Mouse (Mus musculus): ENCODE data around the gene Ctc1. TPM values are rescaled to one million over a fixed set of nuclear protein-coding genes. Genes with fewer than 3 reads are reported as not detected.
A peak's percentile ranks its signal among the peaks of the same experiment; 100 is the strongest.

Ctc1 gene
- polyA plus RNA-seq, 2 experiments, result 44.6 to 76.4 TPM

DNA sequence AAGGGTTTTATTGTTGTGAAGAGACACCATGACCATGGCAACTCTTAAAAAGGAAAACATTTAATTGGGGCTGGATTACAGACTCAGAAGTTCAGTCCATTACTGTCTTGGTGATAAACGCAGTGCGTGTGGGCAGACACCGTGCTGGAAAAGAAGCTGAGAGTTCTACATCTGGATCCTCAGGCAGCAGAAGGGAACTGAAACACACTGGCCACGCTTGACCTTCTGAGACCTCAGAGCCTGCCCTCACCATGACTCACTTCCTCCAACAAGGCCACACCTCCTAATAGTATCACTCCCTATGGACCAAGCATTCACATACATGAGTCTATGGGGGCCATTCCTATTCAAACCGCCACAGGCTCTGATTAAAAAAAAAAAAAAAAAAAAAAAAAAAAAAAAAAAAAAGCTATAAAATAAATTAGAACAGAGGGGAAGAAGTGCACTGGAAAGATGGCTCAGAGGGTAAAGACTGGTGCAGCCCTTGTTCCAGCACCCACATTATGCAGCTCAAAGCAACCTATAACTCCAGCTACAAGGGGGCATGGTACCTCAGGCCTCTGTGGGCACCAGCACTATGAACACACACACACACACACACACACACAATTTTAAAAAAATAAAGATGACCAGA, 63.2 kb downstream of the Ctc1 start:
- 56% methylated on average over 5 of the region's 5 CpGs for WGBS
- Histone ChIP-seq H3K4me3 (replicated peaks; ENCODE audit: low read length) (no peak overlapping the region), H3K27me3 (ENCODE audit: control insufficient read depth, insufficient read depth, low read length) (no peaks in the 10 kb centered on the region), H3K9ac (ENCODE audit: low read depth, low read length, severe bottlenecking) (no peak overlapping the region), H3K4me1 (ENCODE audit: control insufficient read depth, insufficient read depth, low read length) (peaks cover 4% of the 10 kb centered on the region; the same call in 1 of the 2 replicates), H3K27ac (replicated peaks; ENCODE audit: low read depth, low read length) (no peak overlapping the region), H3K9me3 (ENCODE audit: control insufficient read depth, low read length) (no peaks in the 10 kb centered on the region), H3K4me2 (replicated peaks; ENCODE audit: low read depth, low read length, severe bottlenecking) (no peak overlapping the region), H3K36me3 (ENCODE audit: control insufficient read depth, insufficient read depth, low read length) (no peaks in the 10 kb centered on the region)
- TF ChIP-seq POLR2A (IDR thresholded peaks at IDR 0.05; ENCODE audit: borderline replicate concordance, extremely low read depth, insufficient read depth, insufficient read length), result no peak
- ATAC-seq (ENCODE audit: low FRiP score, low read depth), result no peak
- DNase-seq (ENCODE audit: low spot score), result no peak

DNA sequence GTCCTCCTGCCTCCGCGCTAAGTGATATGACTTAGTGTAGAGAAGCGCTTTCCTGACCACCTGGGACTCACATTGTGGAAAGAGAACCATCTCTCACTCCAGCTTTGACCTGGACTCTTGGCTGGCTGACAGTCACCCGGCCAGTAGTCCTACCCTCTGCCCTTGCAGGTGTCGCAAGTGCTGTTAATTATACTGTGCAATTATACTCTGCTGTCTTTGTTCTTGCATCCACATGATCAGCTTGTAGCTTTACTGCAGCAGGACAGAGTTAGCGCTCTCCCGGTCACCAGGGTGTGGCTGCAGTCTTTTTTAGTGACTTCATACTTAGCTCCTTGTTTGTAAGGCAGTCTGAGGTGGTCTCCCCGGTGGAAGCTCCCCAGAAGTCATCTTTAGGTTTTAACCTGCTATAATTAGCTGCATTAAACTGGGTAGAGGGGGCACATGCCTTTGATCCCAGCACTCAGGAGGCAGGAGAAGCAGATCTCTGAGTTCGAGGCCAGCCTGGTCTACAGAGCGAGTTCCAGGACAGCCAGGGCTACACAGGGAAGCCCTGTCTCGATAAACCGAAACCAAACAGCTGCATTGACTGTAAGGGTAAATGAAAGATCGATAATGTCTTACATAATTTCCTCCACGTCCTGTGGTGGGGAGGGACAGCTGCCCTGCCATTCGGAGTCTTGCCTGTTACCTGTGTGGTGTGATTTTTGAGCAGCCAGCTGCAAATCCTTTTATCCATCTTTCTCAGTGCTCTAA, 64.6 kb downstream of the Ctc1 start:
- no peak for TF ChIP-seq POLR2A (IDR thresholded peaks at IDR 0.05; ENCODE audit: borderline replicate concordance, extremely low read depth, insufficient read depth, insufficient read length)
- Histone ChIP-seq H3K27ac (replicated peaks; ENCODE audit: low read depth, low read length) (no peak overlapping the region), H3K9me3 (ENCODE audit: control insufficient read depth, low read length) (no peaks in the 10 kb centered on the region), H3K4me3 (replicated peaks; ENCODE audit: low read length) (no peak overlapping the region), H3K36me3 (ENCODE audit: control insufficient read depth, insufficient read depth, low read length) (no peaks in the 10 kb centered on the region), H3K9ac (ENCODE audit: low read depth, low read length, severe bottlenecking) (no peak overlapping the region), H3K27me3 (ENCODE audit: control insufficient read depth, insufficient read depth, low read length) (no peaks in the 10 kb centered on the region), H3K4me1 (ENCODE audit: control insufficient read depth, insufficient read depth, low read length) (no peaks in the 10 kb centered on the region), H3K4me2 (replicated peaks; ENCODE audit: low read depth, low read length, severe bottlenecking) (no peak overlapping the region)
- WGBS, result 78% methylated on average over 15 of the region's 15 CpGs
- ATAC-seq (ENCODE audit: low FRiP score, low read depth) (no peak), DNase-seq (ENCODE audit: low spot score) (no peak)

DNA sequence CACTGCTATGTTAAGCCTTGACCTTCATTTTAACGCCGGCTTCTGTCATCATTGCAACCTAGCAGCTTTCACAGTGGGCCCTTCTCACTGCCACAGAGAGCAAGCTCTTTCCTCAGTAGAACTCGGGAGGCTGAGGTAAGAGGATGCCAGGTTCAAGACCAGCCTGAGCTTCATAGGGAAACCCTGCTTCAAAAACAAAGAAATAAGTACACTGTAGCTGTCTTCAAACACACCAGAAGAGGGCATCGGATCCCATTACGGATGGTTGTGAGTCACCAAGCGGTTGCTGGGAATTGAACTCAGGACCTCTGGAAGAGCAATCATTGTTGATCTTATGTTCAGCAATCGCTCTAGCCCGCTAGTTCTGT, 65.1 kb downstream of the Ctc1 start:
- DNase-seq (ENCODE audit: low spot score), result no peak
- Histone ChIP-seq H3K4me2 (replicated peaks; ENCODE audit: low read depth, low read length, severe bottlenecking) (no peak overlapping the region), H3K4me1 (ENCODE audit: control insufficient read depth, insufficient read depth, low read length) (no peaks in the 10 kb centered on the region), H3K4me3 (replicated peaks; ENCODE audit: low read length) (no peak overlapping the region), H3K9me3 (ENCODE audit: control insufficient read depth, low read length) (no peaks in the 10 kb centered on the region), H3K9ac (ENCODE audit: low read depth, low read length, severe bottlenecking) (no peak overlapping the region), H3K27me3 (ENCODE audit: control insufficient read depth, insufficient read depth, low read length) (no peaks in the 10 kb centered on the region), H3K36me3 (ENCODE audit: control insufficient read depth, insufficient read depth, low read length) (no peaks in the 10 kb centered on the region), H3K27ac (replicated peaks; ENCODE audit: low read depth, low read length) (no peak overlapping the region)
- ATAC-seq (ENCODE audit: low FRiP score, low read depth), result no peak
- no peak for TF ChIP-seq POLR2A (IDR thresholded peaks at IDR 0.05; ENCODE audit: borderline replicate concordance, extremely low read depth, insufficient read depth, insufficient read length)
- 86% methylated on average over 8 of the region's 8 CpGs for WGBS

DNA sequence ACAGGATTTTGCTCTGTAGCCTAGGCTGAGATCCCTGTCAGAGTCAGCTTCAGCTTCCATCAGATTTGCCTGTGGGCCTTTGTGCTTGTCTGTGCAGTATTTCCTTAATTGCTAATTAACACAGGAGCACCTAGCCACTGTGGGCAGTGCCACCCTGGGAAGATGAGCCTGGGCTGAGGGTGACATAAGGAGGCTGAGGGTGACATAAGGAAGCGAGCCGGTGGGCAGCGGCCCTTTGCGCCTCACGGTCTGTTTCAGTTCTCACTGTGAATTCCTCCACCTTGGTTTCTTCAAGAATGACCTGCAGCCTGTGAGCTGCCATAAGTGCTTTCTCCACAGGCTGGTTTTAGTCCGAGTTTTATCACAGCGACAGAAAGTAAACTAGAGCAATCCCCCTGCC, 65.9 kb downstream of the Ctc1 start:
- Histone ChIP-seq H3K27me3 (ENCODE audit: control insufficient read depth, insufficient read depth, low read length) (no peaks in the 10 kb centered on the region), H3K9ac (ENCODE audit: low read depth, low read length, severe bottlenecking) (no peak overlapping the region), H3K27ac (replicated peaks; ENCODE audit: low read depth, low read length) (no peak overlapping the region), H3K36me3 (ENCODE audit: control insufficient read depth, insufficient read depth, low read length) (no peaks in the 10 kb centered on the region), H3K4me2 (replicated peaks; ENCODE audit: low read depth, low read length, severe bottlenecking) (no peak overlapping the region), H3K4me1 (ENCODE audit: control insufficient read depth, insufficient read depth, low read length) (no peaks in the 10 kb centered on the region), H3K9me3 (ENCODE audit: control insufficient read depth, low read length) (no peaks in the 10 kb centered on the region), H3K4me3 (replicated peaks; ENCODE audit: low read length) (no peak overlapping the region)
- DNase-seq (ENCODE audit: low spot score), result no peak
- WGBS, result 85% methylated on average over 7 of the region's 7 CpGs
- TF ChIP-seq POLR2A (IDR thresholded peaks at IDR 0.05; ENCODE audit: borderline replicate concordance, extremely low read depth, insufficient read depth, insufficient read length), result no peak
- ATAC-seq (ENCODE audit: low FRiP score, low read depth), result no peak

DNA sequence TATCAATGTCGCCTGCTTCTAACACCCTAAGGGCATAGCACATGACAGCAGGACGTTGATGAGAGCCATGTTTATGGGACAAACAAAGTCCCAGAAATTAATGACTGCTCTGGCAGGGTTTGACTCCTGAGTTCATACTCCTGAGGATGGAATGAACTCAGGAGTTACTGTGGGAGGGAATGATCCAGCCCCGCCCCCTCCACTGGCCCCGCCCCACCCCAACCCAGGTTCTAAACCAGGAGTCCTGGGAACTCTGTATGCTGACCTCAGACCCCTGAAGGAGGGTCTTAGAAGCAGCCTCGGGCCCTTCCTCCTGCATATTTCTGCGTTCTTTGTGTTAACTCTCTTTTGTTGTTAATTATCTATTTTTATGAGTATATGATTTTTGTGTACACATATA, 69.9 kb downstream of the Ctc1 start:
- 53% methylated on average over 6 of the region's 6 CpGs for WGBS
- Histone ChIP-seq H3K9me3 (ENCODE audit: control insufficient read depth, low read length) (no peaks in the 10 kb centered on the region), H3K4me1 (ENCODE audit: control insufficient read depth, insufficient read depth, low read length) (peaks cover 18% of the 10 kb centered on the region), H3K4me3 (replicated peaks; ENCODE audit: low read length) (no peak overlapping the region), H3K27me3 (ENCODE audit: control insufficient read depth, insufficient read depth, low read length) (no peaks in the 10 kb centered on the region), H3K4me2 (replicated peaks; ENCODE audit: low read depth, low read length, severe bottlenecking) (no peak overlapping the region), H3K36me3 (ENCODE audit: control insufficient read depth, insufficient read depth, low read length) (peaks cover 12% of the 10 kb centered on the region), H3K27ac (replicated peaks; ENCODE audit: low read depth, low read length) (no peak overlapping the region), H3K9ac (ENCODE audit: low read depth, low read length, severe bottlenecking) (no peak overlapping the region)
- DNase-seq (ENCODE audit: low spot score) (no peak), ATAC-seq (ENCODE audit: low FRiP score, low read depth) (no peak)
- no peak for TF ChIP-seq POLR2A (IDR thresholded peaks at IDR 0.05; ENCODE audit: borderline replicate concordance, extremely low read depth, insufficient read depth, insufficient read length)

Small RNAs within 50 kb of the gene (microRNA-seq; reads per million reads assigned to microRNA genes)
- gene Mir3062, result 2.3 reads per million, percentile 3 among the genes with 10 or more reads in this experiment

Other genes with a start within 250 kb of the Ctc1 start
- gene Ndel1, start 144.1 kb upstream of the Ctc1 start, polyA plus RNA-seq (2012; rRNA removed), result 85.7 and 117 TPM in 2 replicates
- gene Ndel1, start 144.1 kb upstream of the Ctc1 start, polyA plus RNA-seq (2014; fragmentation: Nextera tagmentation; extraction: Ambion mirVana), result 91.8 and 96.2 TPM in 2 replicates
- gene Rnf222, start 127.4 kb upstream of the Ctc1 start, polyA plus RNA-seq (2012; rRNA removed), result 0.45 and 0.58 TPM in 2 replicates
- gene Rnf222, start 127.4 kb upstream of the Ctc1 start, polyA plus RNA-seq (2014; fragmentation: Nextera tagmentation; extraction: Ambion mirVana), result 0.32 and 0.89 TPM in 2 replicates
- gene Rpl26, start 114.3 kb upstream of the Ctc1 start, polyA plus RNA-seq (2012; rRNA removed), result 2,303 and 3,506 TPM in 2 replicates
- gene Rpl26, start 114.3 kb upstream of the Ctc1 start, polyA plus RNA-seq (2014; fragmentation: Nextera tagmentation; extraction: Ambion mirVana), result 1,158 and 1,230 TPM in 2 replicates
- gene Odf4, start 88.8 kb upstream of the Ctc1 start, polyA plus RNA-seq (2012; rRNA removed), result 0.09 TPM in 1 of 2 replicates, not detected in the other
- gene Odf4, start 88.8 kb upstream of the Ctc1 start, polyA plus RNA-seq (2014; fragmentation: Nextera tagmentation; extraction: Ambion mirVana), result not detected in 2 replicates
- gene Arhgef15, start 58.4 kb upstream of the Ctc1 start, polyA plus RNA-seq (2012; rRNA removed), result 12.3 and 23.7 TPM in 2 replicates
- gene Arhgef15, start 58.4 kb upstream of the Ctc1 start, polyA plus RNA-seq (2014; fragmentation: Nextera tagmentation; extraction: Ambion mirVana), result 5.3 and 6.6 TPM in 2 replicates
- gene Slc25a35, start 47.8 kb upstream of the Ctc1 start, polyA plus RNA-seq (2012; rRNA removed), result 4.7 and 6.9 TPM in 2 replicates
- 2.8 TPM in 2 replicates for gene Slc25a35, start 47.8 kb upstream of the Ctc1 start, polyA plus RNA-seq (2014; fragmentation: Nextera tagmentation; extraction: Ambion mirVana)
- gene Rangrf, start 40.7 kb upstream of the Ctc1 start, polyA plus RNA-seq (2012; rRNA removed), result 42.8 and 46.7 TPM in 2 replicates
- gene Rangrf, start 40.7 kb upstream of the Ctc1 start, polyA plus RNA-seq (2014; fragmentation: Nextera tagmentation; extraction: Ambion mirVana), result 43.4 and 46.3 TPM in 2 replicates
- gene Pfas, start 7.5 kb upstream of the Ctc1 start, polyA plus RNA-seq (2012; rRNA removed), result 27.0 and 35.6 TPM in 2 replicates
- 22.0 and 25.6 TPM in 2 replicates for gene Pfas, start 7.5 kb upstream of the Ctc1 start, polyA plus RNA-seq (2014; fragmentation: Nextera tagmentation; extraction: Ambion mirVana)
- gene Aurkb, start 29.7 kb downstream of the Ctc1 start, polyA plus RNA-seq (2012; rRNA removed), result 124 and 144 TPM in 2 replicates
- gene Aurkb, start 29.7 kb downstream of the Ctc1 start, polyA plus RNA-seq (2014; fragmentation: Nextera tagmentation; extraction: Ambion mirVana), result 109 and 116 TPM in 2 replicates
- gene Borcs6, start 43.8 kb downstream of the Ctc1 start, polyA plus RNA-seq (2012; rRNA removed), result 15.2 and 15.6 TPM in 2 replicates
- 12.3 and 13.9 TPM in 2 replicates for gene Borcs6, start 43.8 kb downstream of the Ctc1 start, polyA plus RNA-seq (2014; fragmentation: Nextera tagmentation; extraction: Ambion mirVana)
- gene Tmem107, start 54.9 kb downstream of the Ctc1 start, polyA plus RNA-seq (2012; rRNA removed), result 47.8 and 71.0 TPM in 2 replicates
- gene Tmem107, start 54.9 kb downstream of the Ctc1 start, polyA plus RNA-seq (2014; fragmentation: Nextera tagmentation; extraction: Ambion mirVana), result 54.4 and 55.2 TPM in 2 replicates
- gene Vamp2, start 72.6 kb downstream of the Ctc1 start, polyA plus RNA-seq (2012; rRNA removed), result 199 and 224 TPM in 2 replicates
- 89.8 and 98.1 TPM in 2 replicates for gene Vamp2, start 72.6 kb downstream of the Ctc1 start, polyA plus RNA-seq (2014; fragmentation: Nextera tagmentation; extraction: Ambion mirVana)
- 19.3 and 25.4 TPM in 2 replicates for gene Per1, start 79.3 kb downstream of the Ctc1 start, polyA plus RNA-seq (2012; rRNA removed)
- 16.0 and 22.5 TPM in 2 replicates for gene Per1, start 79.3 kb downstream of the Ctc1 start, polyA plus RNA-seq (2014; fragmentation: Nextera tagmentation; extraction: Ambion mirVana)
- 1.1 and 1.4 TPM in 2 replicates for gene Hes7, start 104.5 kb downstream of the Ctc1 start, polyA plus RNA-seq (2012; rRNA removed)
- 0.30 and 0.77 TPM in 2 replicates for gene Hes7, start 104.5 kb downstream of the Ctc1 start, polyA plus RNA-seq (2014; fragmentation: Nextera tagmentation; extraction: Ambion mirVana)
- gene 9130213A22Rik, start 106.7 kb downstream of the Ctc1 start, polyA plus RNA-seq (2012; rRNA removed), result 1.1 and 1.4 TPM in 2 replicates
- 0.41 and 0.77 TPM in 2 replicates for gene 9130213A22Rik, start 106.7 kb downstream of the Ctc1 start, polyA plus RNA-seq (2014; fragmentation: Nextera tagmentation; extraction: Ambion mirVana)
- gene Aloxe3, start 110.0 kb downstream of the Ctc1 start, polyA plus RNA-seq (2012; rRNA removed), result 1.6 TPM in 2 replicates
- gene Aloxe3, start 110.0 kb downstream of the Ctc1 start, polyA plus RNA-seq (2014; fragmentation: Nextera tagmentation; extraction: Ambion mirVana), result 1.6 and 2.2 TPM in 2 replicates
- 0.24 and 0.26 TPM in 2 replicates for gene Alox12b, start 141.1 kb downstream of the Ctc1 start, polyA plus RNA-seq (2012; rRNA removed)
- gene Alox12b, start 141.1 kb downstream of the Ctc1 start, polyA plus RNA-seq (2014; fragmentation: Nextera tagmentation; extraction: Ambion mirVana), result 0.26 and 0.83 TPM in 2 replicates
- 0.04 and 0.06 TPM in 2 replicates for gene Alox8, start 181.9 kb downstream of the Ctc1 start, polyA plus RNA-seq (2012; rRNA removed)
- 0.08 and 0.15 TPM in 2 replicates for gene Alox8, start 181.9 kb downstream of the Ctc1 start, polyA plus RNA-seq (2014; fragmentation: Nextera tagmentation; extraction: Ambion mirVana)
- gene Gucy2e, start 221.1 kb downstream of the Ctc1 start, polyA plus RNA-seq (2012; rRNA removed), result 0.09 and 0.14 TPM in 2 replicates
- gene Gucy2e, start 221.1 kb downstream of the Ctc1 start, polyA plus RNA-seq (2014; fragmentation: Nextera tagmentation; extraction: Ambion mirVana), result 0.06 and 0.12 TPM in 2 replicates

Measured in limb, embryonic 14.5 days (tissue).